Mouse (Mus musculus) erythroblast, embryonic 14.5 days (primary cell): ENCODE data around the gene 2700049A03Rik.

Experiments used
- GATA1 ChIP-seq: IDR thresholded peaks from 2 replicates; pipeline ENCODE4 v1.6.1; 2012; ENCODE audit warnings: low read length, inconsistent platforms, mixed read lengths
- TAL1 ChIP-seq: IDR thresholded peaks from 3 replicates; pipeline ENCODE4 v1.6.1; 2012; ENCODE audit warnings: low read length, inconsistent platforms, mixed read lengths

DNA sequence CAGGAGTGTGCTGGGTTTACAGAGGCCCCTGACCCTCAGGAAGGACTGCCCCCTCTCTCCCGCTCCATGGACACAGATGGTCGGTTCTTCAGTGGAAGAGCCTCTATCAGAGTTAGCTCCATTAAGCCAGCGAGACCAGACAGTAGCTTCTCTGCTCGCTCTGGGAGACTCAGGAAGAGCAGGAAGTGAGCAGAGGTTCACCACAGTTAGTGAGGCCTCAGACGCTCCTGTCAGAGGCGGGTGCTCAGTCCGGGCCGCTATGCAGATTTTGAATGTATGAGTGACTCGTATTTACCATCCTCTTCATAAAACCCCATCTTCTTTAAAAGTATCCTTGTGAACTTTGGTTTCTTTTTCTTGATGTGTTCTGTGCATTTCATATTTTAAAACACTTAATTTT is 94.9 kb downstream of the 2700049A03Rik start:
- TF ChIP-seq TAL1 (no peak), GATA1 (no peak)
